Mouse (Mus musculus): Measurements from ENCODE around the gene Scgb2a2. TPM values are rescaled to one million over a fixed set of nuclear protein-coding genes. Genes with fewer than 3 reads are reported as not detected.
"Not testable (repeated sequence)": the region's sequence is repeated elsewhere in the genome, so short reads cannot be mapped to it uniquely, and the experiment has no call there.

Gene Scgb2a2
- not detected in 2 replicates for polyA plus RNA-seq (2016; fragmentation: Nextera tagmentation; extraction: Ambion mirVana)

- Histone ChIP-seq H3K4me2 (no peak within 1 kb of the TSS), H3K4me1 (replicated peaks) (no peaks in the 10 kb centered on the region), H3K27ac (no peak within 1 kb of the TSS), H3K9ac (replicated peaks) (no peak within 1 kb of the TSS), H3K27me3 (no peaks in the 10 kb centered on the region), H3K4me3 (replicated peaks) (no peak within 1 kb of the TSS), H3K36me3 (no peaks in the 10 kb centered on the region), H3K9me3 (no peaks in the 10 kb centered on the region)
- WGBS = 82% methylated on average over 2 of the region's 2 CpGs
- no peak for ATAC-seq (ENCODE audit: insufficient number of reproducible peaks, insufficient read depth, low FRiP score, low TSS enrichment, low read depth)
Observed at GRCm38 (mm10) chr19:9847262-9847661, at the start of gene Scgb2a2. Gene Scgb2a2, plus strand, starts transcription at chr19:9847562.

- not testable (repeated sequence) for H3K36me3 ChIP-seq; H3K27me3 ChIP-seq; H3K9ac ChIP-seq (replicated peaks); H3K9me3 ChIP-seq; H3K4me1 ChIP-seq (replicated peaks); H3K27ac ChIP-seq
- 20% methylated on average over 18 of the region's 21 CpGs for WGBS
- H3K4me3 ChIP-seq (replicated peaks) = peak overlapping the region; percentile 32
- peak; percentile 87 for ATAC-seq (ENCODE audit: insufficient number of reproducible peaks, insufficient read depth, low FRiP score, low TSS enrichment, low read depth)
- peak overlapping the region; percentile 37; the same call in 1 of the 2 replicates for H3K4me2 ChIP-seq
Observed at GRCm38 (mm10) chr19:9836581-9837340, 10.6 kb upstream of the Scgb2a2 start.

- peak; percentile 52; the same call in 1 of the 2 replicates for ATAC-seq (ENCODE audit: insufficient number of reproducible peaks, insufficient read depth, low FRiP score, low TSS enrichment, low read depth)
- no peak overlapping the region for H3K27ac ChIP-seq
- H3K4me2 ChIP-seq = no peak overlapping the region
- H3K9ac ChIP-seq (replicated peaks) = no peak overlapping the region
- WGBS = 53% methylated on average over 2 of the region's 2 CpGs
- no peaks in the 10 kb centered on the region for H3K4me1 ChIP-seq (replicated peaks)
- H3K9me3 ChIP-seq = no peaks in the 10 kb centered on the region
- H3K36me3 ChIP-seq = no peaks in the 10 kb centered on the region
- no peak overlapping the region for H3K4me3 ChIP-seq (replicated peaks)
- H3K27me3 ChIP-seq = no peaks in the 10 kb centered on the region
Observed at GRCm38 (mm10) chr19:9837341-9837715, 10.0 kb upstream of the Scgb2a2 start.

GRCm38 (mm10) chr19:9849368-9850075, 2.2 kb downstream of the Scgb2a2 start:
- H3K4me2 ChIP-seq; H3K27ac ChIP-seq; ATAC-seq (ENCODE audit: insufficient number of reproducible peaks, insufficient read depth, low FRiP score, low TSS enrichment, low read depth); H3K9me3 ChIP-seq; H3K36me3 ChIP-seq; H3K4me1 ChIP-seq (replicated peaks); H3K9ac ChIP-seq (replicated peaks); H3K4me3 ChIP-seq (replicated peaks); H3K27me3 ChIP-seq: not testable (repeated sequence)
- 65% methylated on average over 3 of the region's 3 CpGs for WGBS

- not testable (repeated sequence) for H3K4me1 ChIP-seq (replicated peaks); H3K27me3 ChIP-seq; H3K27ac ChIP-seq; H3K4me3 ChIP-seq (replicated peaks); H3K36me3 ChIP-seq; H3K9me3 ChIP-seq; H3K9ac ChIP-seq (replicated peaks); H3K4me2 ChIP-seq; ATAC-seq (ENCODE audit: insufficient number of reproducible peaks, insufficient read depth, low FRiP score, low TSS enrichment, low read depth)
- 87% methylated on average over 2 of the region's 3 CpGs for WGBS
Observed at GRCm38 (mm10) chr19:9860821-9861220, 13.5 kb downstream of the Scgb2a2 start.

- Histone ChIP-seq H3K9me3 (no peaks in the 10 kb centered on the region), H3K4me1 (replicated peaks) (no peaks in the 10 kb centered on the region), H3K4me3 (replicated peaks) (no peak overlapping the region), H3K9ac (replicated peaks) (no peak overlapping the region), H3K36me3 (peaks cover 5% of the 10 kb centered on the region; the same call in 1 of the 2 replicates), H3K27ac (no peak overlapping the region), H3K27me3 (no peaks in the 10 kb centered on the region), H3K4me2 (no peak overlapping the region)
- ATAC-seq (ENCODE audit: insufficient number of reproducible peaks, insufficient read depth, low FRiP score, low TSS enrichment, low read depth) = no peak
- 70% methylated on average over 1 of the region's 1 CpGs for WGBS
Observed at GRCm38 (mm10) chr19:9864856-9865255, 17.5 kb downstream of the Scgb2a2 start.

GRCm38 (mm10) chr19:9865466-9865865, 18.1 kb downstream of the Scgb2a2 start:
- Histone ChIP-seq H3K9ac (replicated peaks) (no peak overlapping the region), H3K36me3 (peaks cover 11% of the 10 kb centered on the region; the same call in 1 of the 2 replicates), H3K27ac (no peak overlapping the region), H3K4me2 (no peak overlapping the region), H3K4me3 (replicated peaks) (no peak overlapping the region), H3K9me3 (no peaks in the 10 kb centered on the region), H3K27me3 (no peaks in the 10 kb centered on the region), H3K4me1 (replicated peaks) (no peaks in the 10 kb centered on the region)
- no peak for ATAC-seq (ENCODE audit: insufficient number of reproducible peaks, insufficient read depth, low FRiP score, low TSS enrichment, low read depth)

GRCm38 (mm10) chr19:9878186-9878835, 30.9 kb downstream of the Scgb2a2 start:
- Histone ChIP-seq H3K36me3 (peaks cover 98% of the 10 kb centered on the region), H3K27me3 (no peaks in the 10 kb centered on the region), H3K9me3 (no peaks in the 10 kb centered on the region), H3K4me2 (no peak overlapping the region), H3K9ac (replicated peaks) (no peak overlapping the region), H3K4me1 (replicated peaks) (no peaks in the 10 kb centered on the region), H3K4me3 (replicated peaks) (no peak overlapping the region), H3K27ac (no peak overlapping the region)
- no peak for ATAC-seq (ENCODE audit: insufficient number of reproducible peaks, insufficient read depth, low FRiP score, low TSS enrichment, low read depth)
- WGBS = 95% methylated on average over 20 of the region's 20 CpGs

GRCm38 (mm10) chr19:9886348-9886747, 39.0 kb downstream of the Scgb2a2 start:
- peaks cover 95% of the 10 kb centered on the region for H3K36me3 ChIP-seq
- no peaks in the 10 kb centered on the region for H3K4me1 ChIP-seq (replicated peaks)
- H3K27ac ChIP-seq = no peak overlapping the region
- WGBS = 86% methylated on average over 1 of the region's 1 CpGs
- no peak overlapping the region for H3K4me3 ChIP-seq (replicated peaks)
- H3K9ac ChIP-seq (replicated peaks) = no peak overlapping the region
- no peak overlapping the region for H3K4me2 ChIP-seq
- H3K9me3 ChIP-seq = no peaks in the 10 kb centered on the region
- H3K27me3 ChIP-seq = no peaks in the 10 kb centered on the region
- ATAC-seq (ENCODE audit: insufficient number of reproducible peaks, insufficient read depth, low FRiP score, low TSS enrichment, low read depth) = no peak

GRCm38 (mm10) chr19:9886771-9887170, 39.4 kb downstream of the Scgb2a2 start:
- H3K9ac ChIP-seq (replicated peaks) = no peak overlapping the region
- H3K4me2 ChIP-seq = no peak overlapping the region
- no peaks in the 10 kb centered on the region for H3K4me1 ChIP-seq (replicated peaks)
- H3K27me3 ChIP-seq = no peaks in the 10 kb centered on the region
- 96% methylated on average over 8 of the region's 8 CpGs for WGBS
- no peak overlapping the region for H3K27ac ChIP-seq
- H3K9me3 ChIP-seq = no peaks in the 10 kb centered on the region
- H3K36me3 ChIP-seq = peaks cover 95% of the 10 kb centered on the region
- ATAC-seq (ENCODE audit: insufficient number of reproducible peaks, insufficient read depth, low FRiP score, low TSS enrichment, low read depth) = no peak
- no peak overlapping the region for H3K4me3 ChIP-seq (replicated peaks)

- 0 out of 2 replicates have a peak, but pooled peaks cover 3% of the 10 kb centered on the region for H3K9me3 ChIP-seq
- H3K27ac ChIP-seq = no peak overlapping the region
- H3K4me2 ChIP-seq = 0 out of 2 replicates have a peak overlapping the region, but pooled peaks have one; percentile 82
- 69% methylated on average over 5 of the region's 5 CpGs for WGBS
- H3K4me1 ChIP-seq (replicated peaks) = peaks cover 27% of the 10 kb centered on the region
- peaks cover 46% of the 10 kb centered on the region for H3K36me3 ChIP-seq
- ATAC-seq (ENCODE audit: insufficient number of reproducible peaks, insufficient read depth, low FRiP score, low TSS enrichment, low read depth) = no peak
- H3K4me3 ChIP-seq (replicated peaks) = no peak overlapping the region
- no peak overlapping the region for H3K9ac ChIP-seq (replicated peaks)
- no peaks in the 10 kb centered on the region for H3K27me3 ChIP-seq
Observed at GRCm38 (mm10) chr19:9896067-9896466, 48.7 kb downstream of the Scgb2a2 start.
